Mouse (Mus musculus) heart, postnatal 0 days (tissue): ENCODE data around the gene Utp11. TPM values are rescaled to one million over a fixed set of nuclear protein-coding genes. Genes with fewer than 3 reads are reported as not detected.

Experiments
- ATAC-seq: fragments of 200-750 bp; cut with Nextera tagmentation; 2 replicates; pipeline ENCODE4 v1.8.0; 2017; ENCODE audit warnings: low read depth, moderate number of reproducible peaks, moderate library complexity; ENCODE audit not compliant: insufficient read depth
- DNase-seq: peaks from one replicate; pipeline ENCODE4 v3.0.0-alpha.2; 2016; ENCODE audit warnings: low spot score
- H3K27ac ChIP-seq: fragments of 300-500 bp; sonication (generic); 2 replicates; pipeline ENCODE4 v1.5.1; 2014; ENCODE audit warnings: low read depth, mild to moderate bottlenecking
- H3K27me3 ChIP-seq: fragments of 300-500 bp; sonication (generic); 2 replicates; pipeline ENCODE4 v1.6.1; 2014; ENCODE audit warnings: low read length, mixed read lengths; ENCODE audit not compliant: control insufficient read depth, insufficient read depth
- H3K36me3 ChIP-seq: fragments of 300-500 bp; sonication (generic); replicated peaks from 2 replicates; pipeline ENCODE4 v1.6.1; 2014; ENCODE audit warnings: low read length, mixed read lengths; ENCODE audit not compliant: control insufficient read depth, insufficient read depth
- H3K4me1 ChIP-seq: fragments of 300-500 bp; sonication (generic); 2 replicates; pipeline ENCODE4 v1.6.1; 2014; ENCODE audit warnings: antibody characterized with exemption; ENCODE audit not compliant: control insufficient read depth, insufficient read depth
- H3K4me2 ChIP-seq: fragments of 300-500 bp; sonication (generic); 2 replicates; pipeline ENCODE4 v1.6.1; 2014; ENCODE audit warnings: low read depth, mild to moderate bottlenecking, low read length, moderate library complexity
- H3K4me3 ChIP-seq: fragments of 300-500 bp; sonication (generic); 2 replicates; pipeline ENCODE4 v1.5.1; 2014; ENCODE audit warnings: low read depth, low read length
- H3K9ac ChIP-seq: fragments of 300-500 bp; sonication (generic); replicated peaks from 2 replicates; pipeline ENCODE4 v1.6.1; 2014; ENCODE audit warnings: low read depth, low read length, mixed read lengths
- H3K9me3 ChIP-seq: fragments of 300-500 bp; sonication (generic); replicated peaks from 2 replicates; pipeline ENCODE4 v1.6.1; 2016; ENCODE audit warnings: low read length; ENCODE audit not compliant: control insufficient read depth
- CTCF ChIP-seq: IDR thresholded peaks from 2 replicates; pipeline ENCODE4 v1.5.1; 2016; ENCODE audit warnings: antibody characterized with exemption, control low read depth, low read depth
- EP300 ChIP-seq: IDR thresholded peaks from 2 replicates; pipeline ENCODE4 v1.6.1; 2016; ENCODE audit warnings: antibody characterized with exemption, low read depth
- WGBS: fragments of 180-500 bp; shearing (Covaris S2); extraction: QIAGEN DNeasy Blood & Tissue Kit; methylation state at CpG from one replicate; pipeline ENCODE4 v1.1.7; 2014; 5-methylcytosine and 5-hydroxymethylcytosine counted together
- polyA plus RNA-seq: library from polyadenylated mRNA; unstranded; fragments of >200 nt; fragmentation: Nextera tagmentation; extraction: Ambion mirVana; gene quantifications from 2 replicates; pipeline ENCODE4 v1.2.1, GENCODE M21; 2015
- total RNA-seq: library from RNA; depleted of rRNA; stranded (reverse); fragments of >200 nt; gene quantifications from 2 replicates; pipeline ENCODE4 v1.2.3, GENCODE M21; 2014; ENCODE audit warnings: low replicate concordance

Gene Utp11
- total and polyA plus RNA-seq, 2 experiments from 2014 or later = 5.5 to 33.4 TPM

GRCm38 (mm10) chr4:124682270-124682669, 11.1 kb downstream of the Utp11 start:
- Histone ChIP-seq H3K27ac (no peak overlapping the region), H3K9ac (no peak overlapping the region), H3K27me3 (no peaks in the 10 kb centered on the region), H3K4me1 (peaks cover 15% of the 10 kb centered on the region), H3K4me2 (no peak overlapping the region), H3K4me3 (no peak overlapping the region), H3K9me3 (no peaks in the 10 kb centered on the region), H3K36me3 (peaks cover 60% of the 10 kb centered on the region)
- WGBS = 48% methylated on average over 7 of the region's 7 CpGs
- peak; percentile 53 for TF ChIP-seq CTCF
- no peak for TF ChIP-seq EP300
- ATAC-seq (no peak), DNase-seq (no peak)

GRCm38 (mm10) chr4:124675958-124676357, 17.4 kb downstream of the Utp11 start:
- H3K4me2 ChIP-seq = no peak overlapping the region
- ATAC-seq = no peak
- no peak for DNase-seq
- H3K9me3 ChIP-seq = no peaks in the 10 kb centered on the region
- peaks cover 28% of the 10 kb centered on the region for H3K27me3 ChIP-seq
- no peak overlapping the region for H3K27ac ChIP-seq
- H3K4me1 ChIP-seq = peaks cover 17% of the 10 kb centered on the region
- no peak overlapping the region for H3K9ac ChIP-seq
- peaks cover 38% of the 10 kb centered on the region for H3K36me3 ChIP-seq
- 83% methylated on average over 6 of the region's 6 CpGs for WGBS
- no peak for TF ChIP-seq EP300
- TF ChIP-seq CTCF = no peak
- no peak overlapping the region for H3K4me3 ChIP-seq

- peaks cover 29% of the 10 kb centered on the region for H3K36me3 ChIP-seq
- no peak overlapping the region for H3K9ac ChIP-seq
- peak; percentile 53 for DNase-seq
- no peak; the same call in 1 of the 2 replicates for ATAC-seq
- no peak overlapping the region for H3K4me2 ChIP-seq
- WGBS = 7% methylated on average over 4 of the region's 4 CpGs
- no peak overlapping the region for H3K4me3 ChIP-seq
- peaks cover 35% of the 10 kb centered on the region for H3K27me3 ChIP-seq
- H3K27ac ChIP-seq = no peak overlapping the region
- no peaks in the 10 kb centered on the region for H3K9me3 ChIP-seq
- peaks cover 17% of the 10 kb centered on the region for H3K4me1 ChIP-seq
- TF ChIP-seq CTCF (peak; percentile 73), EP300 (no peak)
These were observed 18.4 kb downstream of the Utp11 start for GRCm38 (mm10) chr4:124675037-124675436.

GRCm38 (mm10) chr4:124674334-124675032, 18.9 kb downstream of the Utp11 start:
- TF ChIP-seq EP300 (no peak), CTCF (no peak)
- no peak overlapping the region for H3K4me3 ChIP-seq
- ATAC-seq = no peak

GRCm38 (mm10) chr4:124672347-124673320, 20.8 kb downstream of the Utp11 start:
- 6% methylated on average over 26 of the region's 31 CpGs for WGBS

More at GRCm38 (mm10) chr4:124674334-124675032, 18.9 kb downstream of the Utp11 start:
- no peak overlapping the region for H3K9ac ChIP-seq
- H3K36me3 ChIP-seq = peaks cover 25% of the 10 kb centered on the region
- no peak overlapping the region for H3K4me2 ChIP-seq
- peaks cover 35% of the 10 kb centered on the region for H3K27me3 ChIP-seq
- H3K27ac ChIP-seq = no peak overlapping the region
- H3K9me3 ChIP-seq = no peaks in the 10 kb centered on the region
- H3K4me1 ChIP-seq = peaks cover 14% of the 10 kb centered on the region
- WGBS = 74% methylated on average over 17 of the region's 17 CpGs
- no peak for DNase-seq

More at GRCm38 (mm10) chr4:124672347-124673320, 20.8 kb downstream of the Utp11 start:
- no peak for TF ChIP-seq CTCF
- TF ChIP-seq EP300 = no peak
- H3K4me1 ChIP-seq = peaks cover 10% of the 10 kb centered on the region
- no peak overlapping the region for H3K4me3 ChIP-seq
- DNase-seq (no peak), ATAC-seq (no peak)
- no peak overlapping the region for H3K9ac ChIP-seq
- H3K4me2 ChIP-seq = peak overlapping the region; percentile 32
- H3K9me3 ChIP-seq = no peaks in the 10 kb centered on the region
- no peak overlapping the region for H3K27ac ChIP-seq
- peaks cover 10% of the 10 kb centered on the region; the same call in 1 of the 2 replicates for H3K36me3 ChIP-seq
- H3K27me3 ChIP-seq = peaks cover 45% of the 10 kb centered on the region
